Mouse (Mus musculus): Measurements from ENCODE around the gene Slc30a9.

DNA sequence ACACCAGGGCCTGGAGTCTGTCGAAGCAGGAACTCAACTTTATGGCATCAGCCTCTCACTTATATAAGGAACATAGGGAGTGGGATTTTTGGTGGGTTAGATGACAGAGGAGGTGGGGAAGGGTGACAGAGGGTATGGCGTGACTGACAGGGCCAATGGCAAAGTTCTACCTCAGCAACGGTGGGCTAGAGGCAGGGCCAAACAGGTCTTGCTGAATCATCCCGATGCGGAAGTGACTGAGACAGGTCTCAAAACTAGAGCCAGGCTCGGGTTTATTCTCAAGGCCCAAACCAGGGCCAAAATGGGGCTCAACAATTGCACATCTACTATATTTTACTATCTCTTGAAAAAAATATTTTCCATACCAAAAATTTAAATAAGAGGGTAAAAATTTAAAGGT lies 34.1 kb downstream of the Slc30a9 start:
- TF ChIP-seq POLR2A (IDR thresholded peaks at IDR 0.05; ENCODE audit: borderline replicate concordance, insufficient read depth, low read length) (no peak), CTCF (IDR thresholded peaks at IDR 0.05; ENCODE audit: borderline replicate concordance, insufficient read depth, low read depth, low read length) (no peak)

Measured in cerebellum, adult 2 months (tissue).